Mouse (Mus musculus) heart, embryonic 12.5 days (tissue): Measurements from ENCODE around the gene Mrps18a. TPM values are rescaled to one million over a fixed set of nuclear protein-coding genes. Genes with fewer than 3 reads are reported as not detected.

Source experiments
- ATAC-seq: fragments of 200-750 bp; cut with Nextera tagmentation; 2 replicates; pipeline ENCODE4 v1.8.0; 2017; ENCODE audit warnings: moderate TSS enrichment, moderate library complexity; ENCODE audit not compliant: insufficient number of reproducible peaks, low FRiP score
- H3K27ac ChIP-seq: fragments of 300-500 bp; sonication (generic); 2 replicates; pipeline ENCODE4 v1.5.1; 2016; ENCODE audit warnings: mild to moderate bottlenecking, moderate library complexity; ENCODE audit not compliant: poor library complexity, severe bottlenecking
- H3K27me3 ChIP-seq: fragments of 300-500 bp; sonication (generic); replicated peaks from 2 replicates; pipeline ENCODE4 v1.6.1; 2016; ENCODE audit warnings: mild to moderate bottlenecking, moderate library complexity
- H3K36me3 ChIP-seq: fragments of 300-500 bp; sonication (generic); 2 replicates; pipeline ENCODE4 v1.6.1; 2016; ENCODE audit warnings: mild to moderate bottlenecking, moderate library complexity
- H3K4me1 ChIP-seq: fragments of 300-500 bp; sonication (generic); replicated peaks from 2 replicates; pipeline ENCODE4 v1.6.1; 2016; ENCODE audit warnings: mild to moderate bottlenecking
- H3K4me2 ChIP-seq: fragments of 300-500 bp; sonication (generic); 2 replicates; pipeline ENCODE4 v1.6.1; 2016; ENCODE audit warnings: mild to moderate bottlenecking, moderate library complexity
- H3K4me3 ChIP-seq: fragments of 300-500 bp; sonication (generic); 2 replicates; pipeline ENCODE4 v1.5.1; 2016; ENCODE audit warnings: mild to moderate bottlenecking
- H3K9ac ChIP-seq: fragments of 300-500 bp; sonication (generic); 2 replicates; pipeline ENCODE4 v1.6.1; 2016; ENCODE audit warnings: mild to moderate bottlenecking, moderate library complexity
- H3K9me3 ChIP-seq: fragments of 300-500 bp; sonication (generic); replicated peaks from 2 replicates; pipeline ENCODE4 v1.6.1; 2016; ENCODE audit warnings: mild to moderate bottlenecking, moderate library complexity
- WGBS: fragments of 180-500 bp; shearing (Covaris S2); methylation state at CpG from one replicate; pipeline ENCODE4 v1.1.7; 2016; 5-methylcytosine and 5-hydroxymethylcytosine counted together
- polyA plus RNA-seq: library from polyadenylated mRNA; unstranded; fragments of >200 nt; fragmentation: Nextera tagmentation; extraction: Ambion mirVana; gene quantifications from 2 replicates; pipeline ENCODE4 v1.2.1, GENCODE M21; 2016

The Mrps18a gene
- polyA plus RNA-seq, 1 experiment from 2014 or later: 125 TPM

GRCm38 (mm10) chr17:46162551-46162950 is 51.8 kb downstream of the Mrps18a start:
- Histone ChIP-seq H3K4me3 (peak overlapping the region; percentile 74), H3K9ac (no peak overlapping the region), H3K36me3 (peaks cover 43% of the 10 kb centered on the region), H3K9me3 (no peaks in the 10 kb centered on the region), H3K27ac (no peak overlapping the region), H3K27me3 (no peaks in the 10 kb centered on the region), H3K4me1 (peaks cover 45% of the 10 kb centered on the region), H3K4me2 (peak overlapping the region; percentile 74)
- 85% methylated on average over 7 of the region's 7 CpGs for WGBS
- ATAC-seq: no peak

- Histone ChIP-seq H3K36me3 (peaks cover 48% of the 10 kb centered on the region), H3K27me3 (no peaks in the 10 kb centered on the region), H3K27ac (no peak overlapping the region), H3K9me3 (no peaks in the 10 kb centered on the region), H3K9ac (no peak overlapping the region), H3K4me3 (peak overlapping the region; percentile 74), H3K4me1 (peaks cover 47% of the 10 kb centered on the region), H3K4me2 (peak overlapping the region; percentile 74)
- ATAC-seq: no peak
- 70% methylated on average over 9 of the region's 9 CpGs for WGBS
Measured at GRCm38 (mm10) chr17:46162951-46163421, 52.2 kb downstream of the Mrps18a start.

- Histone ChIP-seq H3K4me3 (no peak overlapping the region), H3K27me3 (no peaks in the 10 kb centered on the region), H3K27ac (no peak overlapping the region), H3K36me3 (peaks cover 61% of the 10 kb centered on the region), H3K9ac (no peak overlapping the region), H3K4me2 (no peak overlapping the region), H3K9me3 (no peaks in the 10 kb centered on the region), H3K4me1 (peaks cover 50% of the 10 kb centered on the region)
- no peak for ATAC-seq
- WGBS: 86% methylated on average over 8 of the region's 8 CpGs
Measured at GRCm38 (mm10) chr17:46164301-46164700, 53.5 kb downstream of the Mrps18a start.

DNA sequence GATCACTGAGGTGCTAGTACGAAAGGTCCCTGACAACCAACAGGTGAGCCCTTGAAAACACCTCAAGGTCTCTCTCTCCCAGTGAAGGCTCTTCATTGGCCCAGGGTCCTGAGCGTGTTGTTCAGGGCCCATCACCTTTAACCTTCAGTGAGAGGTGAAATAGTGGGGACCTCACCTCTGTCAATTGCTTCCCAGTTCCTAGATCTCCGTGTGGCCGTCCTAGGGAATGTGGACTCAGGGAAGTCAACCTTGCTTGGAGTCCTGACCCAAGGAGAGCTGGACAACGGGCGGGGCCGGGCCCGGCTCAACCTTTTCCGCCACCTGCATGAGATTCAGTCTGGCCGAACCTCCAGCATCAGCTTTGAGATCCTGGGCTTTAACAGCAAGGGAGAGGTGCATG is 54.0 kb downstream of the Mrps18a start:
- peaks cover 66% of the 10 kb centered on the region for H3K36me3 ChIP-seq
- 88% methylated on average over 10 of the region's 10 CpGs for WGBS
- H3K4me2 ChIP-seq: no peak overlapping the region
- no peak overlapping the region for H3K27ac ChIP-seq
- H3K4me3 ChIP-seq: no peak overlapping the region
- ATAC-seq: no peak
- H3K9me3 ChIP-seq: no peaks in the 10 kb centered on the region
- no peak overlapping the region for H3K9ac ChIP-seq
- peaks cover 45% of the 10 kb centered on the region for H3K4me1 ChIP-seq
- no peaks in the 10 kb centered on the region for H3K27me3 ChIP-seq

DNA sequence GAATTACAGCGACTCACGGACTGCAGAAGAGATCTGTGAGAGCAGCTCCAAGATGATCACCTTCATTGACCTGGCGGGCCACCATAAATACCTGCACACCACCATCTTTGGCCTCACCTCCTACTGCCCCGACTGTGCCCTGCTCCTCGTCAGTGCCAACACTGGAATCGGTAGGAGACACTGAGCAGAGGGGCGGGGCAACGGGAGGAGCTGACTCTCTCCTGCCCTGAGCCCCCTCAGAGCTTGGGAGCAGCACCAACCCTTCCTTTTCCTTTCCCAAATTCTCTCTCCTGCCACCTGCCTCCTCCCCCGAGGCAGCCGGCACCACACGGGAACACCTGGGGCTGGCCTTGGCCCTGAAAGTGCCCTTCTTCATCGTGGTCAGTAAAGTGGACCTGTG is 54.7 kb downstream of the Mrps18a start:
- Histone ChIP-seq H3K27me3 (no peaks in the 10 kb centered on the region), H3K9ac (no peak overlapping the region), H3K4me3 (no peak overlapping the region), H3K4me1 (peaks cover 45% of the 10 kb centered on the region), H3K9me3 (no peaks in the 10 kb centered on the region), H3K36me3 (peaks cover 72% of the 10 kb centered on the region), H3K4me2 (no peak overlapping the region), H3K27ac (no peak overlapping the region)
- 84% methylated on average over 12 of the region's 12 CpGs for WGBS
- ATAC-seq: no peak

DNA sequence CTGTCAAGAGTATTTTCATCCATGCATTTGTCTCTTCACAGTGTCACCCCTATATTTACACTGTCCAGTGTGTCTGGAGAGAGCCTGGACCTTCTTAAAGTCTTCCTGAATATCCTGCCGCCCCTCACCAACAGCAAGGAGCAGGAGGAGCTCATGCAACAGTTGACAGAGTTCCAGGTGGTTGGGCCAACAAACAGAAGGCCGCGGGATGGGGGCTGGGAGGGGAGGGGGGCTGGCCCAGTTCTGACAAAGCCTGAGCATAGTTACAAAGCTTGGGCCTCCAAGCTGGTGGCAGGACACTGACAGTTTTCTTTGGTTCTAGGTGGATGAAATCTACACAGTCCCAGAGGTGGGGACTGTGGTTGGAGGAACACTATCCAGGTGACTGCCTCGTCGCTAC is 55.5 kb downstream of the Mrps18a start:
- Histone ChIP-seq H3K27me3 (no peaks in the 10 kb centered on the region), H3K4me3 (no peak overlapping the region), H3K27ac (no peak overlapping the region), H3K36me3 (peaks cover 80% of the 10 kb centered on the region), H3K9me3 (no peaks in the 10 kb centered on the region), H3K9ac (no peak overlapping the region), H3K4me1 (peaks cover 45% of the 10 kb centered on the region), H3K4me2 (no peak overlapping the region)
- no peak for ATAC-seq
- WGBS: 84% methylated on average over 5 of the region's 5 CpGs

DNA sequence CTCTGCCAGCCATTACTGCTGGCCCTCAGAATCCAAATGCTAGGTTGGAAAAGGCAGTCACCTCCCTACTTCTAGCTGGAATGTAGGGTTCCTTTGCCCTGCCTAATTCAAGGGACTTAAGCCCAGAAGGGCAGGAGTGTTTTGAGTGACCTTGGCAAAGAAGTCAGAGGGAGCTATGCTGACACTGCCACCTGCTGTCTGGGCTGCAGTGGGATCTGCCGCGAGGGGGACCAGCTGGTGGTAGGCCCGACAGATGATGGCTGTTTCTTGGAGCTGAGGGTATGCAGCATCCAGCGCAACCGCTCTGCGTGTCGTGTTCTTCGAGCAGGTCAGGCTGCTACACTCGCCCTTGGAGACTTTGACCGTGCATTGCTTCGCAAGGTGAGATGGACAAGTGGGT is 56.2 kb downstream of the Mrps18a start:
- no peak for ATAC-seq
- peaks cover 40% of the 10 kb centered on the region for H3K4me1 ChIP-seq
- no peak overlapping the region for H3K4me2 ChIP-seq
- no peaks in the 10 kb centered on the region for H3K27me3 ChIP-seq
- no peak overlapping the region for H3K4me3 ChIP-seq
- H3K27ac ChIP-seq: no peak overlapping the region
- WGBS: 84% methylated on average over 11 of the region's 11 CpGs
- H3K9me3 ChIP-seq: no peaks in the 10 kb centered on the region
- H3K9ac ChIP-seq: no peak overlapping the region; the same call in 1 of the 2 replicates
- peaks cover 84% of the 10 kb centered on the region for H3K36me3 ChIP-seq

DNA sequence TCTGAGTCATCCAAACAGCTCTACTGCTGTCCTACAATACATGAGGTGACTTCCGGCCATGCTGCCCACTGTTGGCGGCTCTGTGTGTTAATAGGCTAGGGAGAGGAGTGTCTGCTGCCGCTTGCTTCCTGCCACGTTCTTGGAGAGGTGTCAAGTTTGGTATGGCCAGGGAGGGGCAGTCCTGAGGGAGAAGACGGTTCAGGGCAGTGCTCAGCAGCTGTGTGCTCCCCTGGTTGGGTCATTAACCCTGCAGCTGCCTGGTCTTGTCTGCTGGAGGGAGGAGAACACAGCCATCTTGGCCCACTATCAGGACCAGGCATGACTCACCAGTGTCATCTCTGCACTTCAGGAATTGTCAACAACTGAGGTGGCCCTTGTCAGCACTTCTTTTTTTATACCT is 57.5 kb downstream of the Mrps18a start:
- no peak overlapping the region for H3K4me3 ChIP-seq
- ATAC-seq: peak; percentile 84
- H3K4me2 ChIP-seq: no peak overlapping the region
- no peaks in the 10 kb centered on the region for H3K27me3 ChIP-seq
- peaks cover 95% of the 10 kb centered on the region for H3K36me3 ChIP-seq
- H3K4me1 ChIP-seq: peaks cover 26% of the 10 kb centered on the region
- H3K9me3 ChIP-seq: no peaks in the 10 kb centered on the region
- no peak overlapping the region for H3K27ac ChIP-seq
- no peak overlapping the region for H3K9ac ChIP-seq
- 41% methylated on average over 5 of the region's 5 CpGs for WGBS

DNA sequence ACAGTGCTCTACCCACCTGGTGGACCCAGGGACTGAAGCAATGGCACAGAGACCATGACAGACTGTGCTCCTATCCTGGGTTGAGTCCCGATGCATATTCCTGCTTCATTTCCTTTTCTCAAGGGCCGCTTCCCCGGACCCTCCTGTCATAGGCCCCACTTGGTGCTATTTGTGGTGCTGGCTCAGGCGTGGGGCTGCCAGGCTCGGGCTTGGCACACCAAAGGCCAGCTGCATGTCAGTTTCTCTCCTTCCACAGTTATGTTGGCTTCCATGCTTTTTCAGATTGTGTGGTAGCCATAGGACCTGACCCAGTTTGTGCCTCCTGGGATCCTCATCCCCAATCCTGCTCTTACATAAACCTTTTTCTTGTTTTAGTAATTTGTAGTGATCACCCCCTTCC is 58.0 kb downstream of the Mrps18a start:
- Histone ChIP-seq H3K4me1 (peaks cover 25% of the 10 kb centered on the region), H3K27ac (peak overlapping the region; percentile 25; the same call in 1 of the 2 replicates), H3K27me3 (no peaks in the 10 kb centered on the region), H3K4me2 (no peak overlapping the region), H3K36me3 (peaks cover 93% of the 10 kb centered on the region), H3K4me3 (no peak overlapping the region), H3K9me3 (no peaks in the 10 kb centered on the region), H3K9ac (no peak overlapping the region)
- WGBS: 70% methylated on average over 5 of the region's 5 CpGs
- ATAC-seq: no peak

- no peaks in the 10 kb centered on the region for H3K9me3 ChIP-seq
- H3K4me3 ChIP-seq: no peak overlapping the region
- peaks cover 83% of the 10 kb centered on the region for H3K36me3 ChIP-seq
- H3K27me3 ChIP-seq: no peaks in the 10 kb centered on the region
- no peak for ATAC-seq
- no peak overlapping the region for H3K27ac ChIP-seq
- peaks cover 24% of the 10 kb centered on the region for H3K4me1 ChIP-seq
- no peak overlapping the region for H3K4me2 ChIP-seq
- no peak overlapping the region for H3K9ac ChIP-seq
- WGBS: 69% methylated on average over 3 of the region's 3 CpGs
Measured at GRCm38 (mm10) chr17:46170538-46170937, 59.8 kb downstream of the Mrps18a start.
